Mouse (Mus musculus): ENCODE data around the gene Zbtb26. TPM values are rescaled to one million over a fixed set of nuclear protein-coding genes. Genes with fewer than 3 reads are reported as not detected.

Zbtb26 gene
- polyA plus RNA-seq, 1 experiment from 2014 or later, result 6.0 TPM

GRCm38 (mm10) chr2:37382921-37383320 is 60.0 kb downstream of the Zbtb26 start:
- 90% methylated on average over 9 of the region's 9 CpGs for WGBS
- Histone ChIP-seq H3K4me2 (ENCODE audit: low read length) (no peak overlapping the region), H3K4me3 (ENCODE audit: low read length) (no peak overlapping the region), H3K27ac (ENCODE audit: low read depth, low read length) (no peak overlapping the region), H3K36me3 (ENCODE audit: control insufficient read depth, insufficient read depth, low read length) (peaks cover 13% of the 10 kb centered on the region), H3K27me3 (replicated peaks; ENCODE audit: control insufficient read depth, insufficient read depth, low read length) (no peaks in the 10 kb centered on the region), H3K9me3 (ENCODE audit: control insufficient read depth, low read length) (no peaks in the 10 kb centered on the region), H3K4me1 (ENCODE audit: control insufficient read depth, insufficient read depth, low read depth, low read length) (no peaks in the 10 kb centered on the region), H3K9ac (ENCODE audit: low read depth, low read length) (no peak overlapping the region)
- ATAC-seq, result no peak

Other genes starting within 250 kb of the Zbtb26 start
- gene Olfr366, start 231.6 kb downstream of the Zbtb26 start, polyA plus RNA-seq (2015; fragmentation: Nextera tagmentation; extraction: Ambion mirVana), result not detected in 2 replicates
- not detected in 2 replicates for gene Olfr368, start 116.6 kb downstream of the Zbtb26 start, polyA plus RNA-seq (2015; fragmentation: Nextera tagmentation; extraction: Ambion mirVana)
- gene Pdcl, start 83.8 kb downstream of the Zbtb26 start, polyA plus RNA-seq (2015; fragmentation: Nextera tagmentation; extraction: Ambion mirVana), result 46.3 and 48.5 TPM in 2 replicates
- 16.3 and 16.6 TPM in 2 replicates for gene Rc3h2, start 20.2 kb downstream of the Zbtb26 start, polyA plus RNA-seq (2015; fragmentation: Nextera tagmentation; extraction: Ambion mirVana)
- gene Zbtb6, start within 50 bp of the Zbtb26 start, polyA plus RNA-seq (2015; fragmentation: Nextera tagmentation; extraction: Ambion mirVana), result 12.8 and 14.4 TPM in 2 replicates
- gene Rabgap1, start 144 bp upstream of the Zbtb26 start, polyA plus RNA-seq (2015; fragmentation: Nextera tagmentation; extraction: Ambion mirVana), result 45.5 and 49.2 TPM in 2 replicates
- 14.8 and 15.9 TPM in 2 replicates for gene Gpr21, start 73.2 kb upstream of the Zbtb26 start, polyA plus RNA-seq (2015; fragmentation: Nextera tagmentation; extraction: Ambion mirVana)